Mouse (Mus musculus) liver, embryonic 13.5 days (tissue): ENCODE data around the gene Nnat. TPM values are rescaled to one million over a fixed set of nuclear protein-coding genes. Genes with fewer than 3 reads are reported as not detected.

Experiments used
- ATAC-seq: fragments of 200-750 bp; cut with Nextera tagmentation; 2 replicates; pipeline ENCODE4 v1.8.0; 2017; ENCODE audit warnings: low read depth, mild to moderate bottlenecking, moderate number of reproducible peaks, moderate library complexity
- DNase-seq: peaks from one replicate; pipeline ENCODE4 v3.0.0; 2022
- H3K27ac ChIP-seq: fragments of 300-500 bp; sonication (generic); 2 replicates; pipeline ENCODE4 v1.5.1; 2015; ENCODE audit warnings: moderate library complexity, mild to moderate bottlenecking, inconsistent platforms
- H3K27me3 ChIP-seq: fragments of 300-500 bp; sonication (generic); 2 replicates; pipeline ENCODE4 v1.6.1; 2015; ENCODE audit warnings: mild to moderate bottlenecking, inconsistent platforms
- H3K36me3 ChIP-seq: fragments of 300-500 bp; sonication (generic); 2 replicates; pipeline ENCODE4 v1.6.1; 2015; ENCODE audit warnings: mild to moderate bottlenecking, inconsistent platforms
- H3K4me1 ChIP-seq: fragments of 300-500 bp; sonication (generic); replicated peaks from 2 replicates; pipeline ENCODE4 v1.6.1; 2015; ENCODE audit warnings: inconsistent platforms
- H3K4me2 ChIP-seq: fragments of 300-500 bp; sonication (generic); 2 replicates; pipeline ENCODE4 v1.6.1; 2015; ENCODE audit warnings: inconsistent platforms, mild to moderate bottlenecking, moderate library complexity
- H3K4me3 ChIP-seq: fragments of 300-500 bp; sonication (generic); replicated peaks from 2 replicates; pipeline ENCODE4 v1.5.1; 2015; ENCODE audit warnings: mild to moderate bottlenecking, inconsistent platforms
- H3K9ac ChIP-seq: fragments of 300-500 bp; sonication (generic); 2 replicates; pipeline ENCODE4 v1.6.1; 2015; ENCODE audit warnings: mild to moderate bottlenecking, inconsistent platforms
- H3K9me3 ChIP-seq: fragments of 300-500 bp; sonication (generic); replicated peaks from 2 replicates; pipeline ENCODE4 v1.6.1; 2016; ENCODE audit warnings: inconsistent platforms
- WGBS: fragments of 180-500 bp; shearing (Covaris S2); methylation state at CpG from one replicate; pipeline ENCODE4 v1.1.7; 2015; ENCODE audit not compliant: insufficient replicate concordance; 5-methylcytosine and 5-hydroxymethylcytosine counted together
- polyA plus RNA-seq: library from polyadenylated mRNA; unstranded; fragments of >200 nt; fragmentation: Nextera tagmentation; extraction: Ambion mirVana; gene quantifications from 2 replicates; pipeline ENCODE4 v1.2.1, GENCODE M21; 2015

Nnat gene
- polyA plus RNA-seq: 34.5 and 35.9 TPM in 2 replicates

DNA sequence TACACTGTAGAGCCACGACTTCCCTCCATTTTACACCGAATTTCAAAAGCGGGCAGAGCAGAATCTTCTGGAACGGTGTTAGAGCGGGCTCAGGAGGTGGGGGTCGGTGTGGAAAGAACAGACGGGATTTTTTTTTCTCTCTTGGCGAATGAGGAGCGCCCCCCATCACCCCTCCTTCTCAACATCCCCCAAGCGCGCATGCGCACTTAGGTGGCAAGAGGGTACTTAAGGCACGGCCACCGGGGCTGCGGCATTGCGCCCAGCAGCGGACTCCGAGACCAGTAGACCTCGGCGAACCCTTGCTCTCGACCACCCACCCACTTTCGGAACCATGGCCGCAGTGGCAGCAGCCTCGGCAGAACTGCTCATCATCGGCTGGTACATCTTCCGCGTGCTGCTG lies at the start of gene Nnat:
Nnat (plus strand) TSS at position 221 of the 400 bp plus-strand sequence.
- ATAC-seq (no peak), DNase-seq (no peak)

DNA sequence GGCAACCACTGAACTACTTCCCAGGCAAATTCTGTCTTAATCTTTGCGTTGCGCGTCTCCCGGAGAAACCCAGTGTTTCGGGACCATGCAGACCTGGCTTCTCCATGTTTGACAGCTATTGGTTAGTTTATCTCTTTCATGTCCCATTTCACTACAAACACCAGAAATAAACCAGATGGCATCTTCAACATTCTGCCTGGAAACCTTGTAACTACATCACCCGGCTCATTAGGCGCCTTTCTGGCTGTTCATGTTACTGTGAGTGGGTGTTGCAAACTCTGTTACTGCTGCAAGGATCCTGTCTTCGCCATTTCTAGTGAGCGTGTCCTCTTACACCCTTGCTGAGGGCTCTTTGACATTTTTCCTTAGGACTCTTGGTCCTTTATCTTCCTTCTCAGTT lies 47.0 kb upstream of the Nnat start:
- H3K9ac ChIP-seq: no peak overlapping the region
- H3K36me3 ChIP-seq: no peaks in the 10 kb centered on the region
- H3K9me3 ChIP-seq: no peaks in the 10 kb centered on the region
- no peaks in the 10 kb centered on the region; the same call in 1 of the 2 replicates for H3K27me3 ChIP-seq
- peaks cover 7% of the 10 kb centered on the region; the same call in 1 of the 2 replicates for H3K4me1 ChIP-seq
- H3K27ac ChIP-seq: no peak overlapping the region
- WGBS: 80% methylated on average over 9 of the region's 9 CpGs
- ATAC-seq (no peak), DNase-seq (no peak)
- no peak overlapping the region for H3K4me3 ChIP-seq
- H3K4me2 ChIP-seq: no peak overlapping the region

More for the DNA sequence above, at the start of gene Nnat:
- Histone ChIP-seq H3K27ac (no peak within 1 kb of the TSS), H3K9ac (no peak within 1 kb of the TSS), H3K4me3 (peak within 1 kb of the TSS; percentile 35), H3K36me3 (peaks cover 33% of the 10 kb centered on the region), H3K4me2 (peak within 1 kb of the TSS; percentile 52), H3K9me3 (peaks cover 16% of the 10 kb centered on the region), H3K4me1 (peaks cover 17% of the 10 kb centered on the region), H3K27me3 (peaks cover 40% of the 10 kb centered on the region)
- 40% methylated on average over 27 of the region's 27 CpGs for WGBS

DNA sequence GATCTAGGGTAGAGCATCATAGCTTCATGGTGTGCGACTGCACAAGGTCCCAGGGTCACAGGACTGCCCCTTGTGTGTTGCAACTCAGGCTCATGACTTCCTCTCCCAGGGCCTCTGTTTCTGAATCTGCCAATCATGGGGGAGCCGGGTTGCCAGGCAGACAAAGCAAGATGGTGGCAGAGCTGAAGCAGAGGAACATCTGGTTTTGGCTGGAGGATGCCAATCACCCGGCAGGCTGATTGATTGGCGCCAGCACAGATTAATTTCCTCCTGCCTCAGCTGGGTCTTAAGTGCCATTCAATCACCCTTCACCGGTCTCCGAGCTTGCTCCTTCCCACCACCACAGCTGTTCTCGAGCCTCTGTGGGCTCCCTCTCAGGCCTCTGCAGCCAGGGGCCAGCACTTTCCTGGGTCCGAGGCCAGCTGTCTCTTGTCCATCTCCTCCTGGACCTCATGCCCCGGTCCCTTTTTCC lies 46.1 kb upstream of the Nnat start:
- Histone ChIP-seq H3K27ac (no peak overlapping the region), H3K4me3 (no peak overlapping the region), H3K27me3 (no peaks in the 10 kb centered on the region), H3K4me1 (peaks cover 7% of the 10 kb centered on the region; the same call in 1 of the 2 replicates), H3K9me3 (no peaks in the 10 kb centered on the region), H3K9ac (no peak overlapping the region), H3K4me2 (no peak overlapping the region), H3K36me3 (no peaks in the 10 kb centered on the region)
- ATAC-seq (peak; percentile 47), DNase-seq (no peak)
- 29% methylated on average over 9 of the region's 9 CpGs for WGBS

DNA sequence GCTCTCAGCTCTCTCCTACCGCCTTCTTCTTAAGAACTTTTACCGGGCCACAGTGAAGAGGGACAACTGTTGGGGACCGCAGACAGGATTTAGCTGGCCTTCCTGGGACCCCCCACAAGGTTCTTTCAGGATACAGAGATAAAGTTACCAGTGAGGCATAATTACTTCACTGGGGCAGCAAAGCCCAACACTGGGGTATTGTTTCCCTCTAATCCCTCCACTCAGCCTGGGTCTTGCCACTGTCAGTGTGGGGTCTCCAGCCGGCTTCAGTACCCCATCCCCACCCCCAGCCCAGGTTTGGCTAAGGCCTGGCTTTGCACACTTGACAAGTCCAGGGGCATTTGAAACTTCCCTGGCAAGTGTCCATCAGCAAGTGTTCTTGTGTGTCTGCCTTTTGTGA lies 45.5 kb upstream of the Nnat start:
- H3K4me3 ChIP-seq: no peak overlapping the region
- WGBS: 32% methylated on average over 4 of the region's 4 CpGs
- no peaks in the 10 kb centered on the region for H3K36me3 ChIP-seq
- ATAC-seq (no peak), DNase-seq (no peak)
- no peak overlapping the region for H3K27ac ChIP-seq
- H3K9me3 ChIP-seq: no peaks in the 10 kb centered on the region
- H3K4me2 ChIP-seq: no peak overlapping the region
- peaks cover 7% of the 10 kb centered on the region; the same call in 1 of the 2 replicates for H3K4me1 ChIP-seq
- H3K9ac ChIP-seq: no peak overlapping the region
- H3K27me3 ChIP-seq: no peaks in the 10 kb centered on the region

DNA sequence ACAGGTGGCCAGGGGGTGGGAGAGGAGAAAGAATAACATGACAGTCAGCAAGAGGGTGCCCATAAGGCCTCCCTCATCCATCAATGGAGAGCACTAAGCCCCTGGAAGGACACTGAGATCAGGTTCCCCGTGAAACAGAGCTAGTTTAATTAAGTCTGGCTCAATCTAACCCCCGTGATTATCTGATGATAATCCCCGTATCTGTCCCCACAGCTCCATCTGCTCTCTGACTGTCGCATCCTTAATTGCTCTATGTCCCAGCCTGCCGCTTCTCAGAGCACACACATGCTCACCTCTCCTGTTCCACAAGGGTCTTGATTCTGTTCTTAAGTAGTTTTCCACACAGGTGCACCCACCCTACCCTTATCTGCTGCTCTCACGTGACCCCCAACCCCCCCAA lies 42.4 kb upstream of the Nnat start:
- H3K27me3 ChIP-seq: no peaks in the 10 kb centered on the region
- WGBS: 41% methylated on average over 6 of the region's 6 CpGs
- no peak for ATAC-seq
- H3K4me3 ChIP-seq: no peak overlapping the region
- H3K4me2 ChIP-seq: no peak overlapping the region
- DNase-seq: no peak
- H3K4me1 ChIP-seq: peaks cover 3% of the 10 kb centered on the region; the same call in 1 of the 2 replicates
- H3K27ac ChIP-seq: no peak overlapping the region
- H3K36me3 ChIP-seq: no peaks in the 10 kb centered on the region
- no peak overlapping the region for H3K9ac ChIP-seq
- H3K9me3 ChIP-seq: no peaks in the 10 kb centered on the region

DNA sequence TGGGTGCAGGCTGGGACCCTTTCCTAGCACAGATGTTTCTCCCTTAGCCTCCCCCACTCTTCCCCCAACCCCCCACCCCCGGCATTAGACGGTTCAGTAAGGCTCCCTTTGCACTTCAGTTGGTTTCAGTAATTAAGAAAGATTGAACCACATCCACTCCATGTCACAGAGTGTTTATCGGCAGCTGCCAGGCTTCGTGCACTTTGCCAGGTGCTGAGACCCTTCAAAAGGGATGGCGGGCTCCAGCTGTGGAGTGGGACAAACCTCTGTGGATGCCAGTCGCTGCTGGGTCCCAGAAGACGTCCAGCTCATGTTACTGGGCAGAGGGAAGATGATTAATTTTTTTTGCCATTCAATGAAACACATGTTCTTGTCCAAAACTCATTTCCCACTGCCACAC lies 41.4 kb upstream of the Nnat start:
- no peak overlapping the region for H3K27ac ChIP-seq
- no peaks in the 10 kb centered on the region for H3K27me3 ChIP-seq
- no peaks in the 10 kb centered on the region for H3K9me3 ChIP-seq
- 61% methylated on average over 7 of the region's 7 CpGs for WGBS
- DNase-seq (no peak), ATAC-seq (no peak)
- H3K36me3 ChIP-seq: no peaks in the 10 kb centered on the region
- H3K4me2 ChIP-seq: no peak overlapping the region
- H3K4me3 ChIP-seq: no peak overlapping the region
- H3K4me1 ChIP-seq: peaks cover 3% of the 10 kb centered on the region; the same call in 1 of the 2 replicates
- H3K9ac ChIP-seq: no peak overlapping the region

DNA sequence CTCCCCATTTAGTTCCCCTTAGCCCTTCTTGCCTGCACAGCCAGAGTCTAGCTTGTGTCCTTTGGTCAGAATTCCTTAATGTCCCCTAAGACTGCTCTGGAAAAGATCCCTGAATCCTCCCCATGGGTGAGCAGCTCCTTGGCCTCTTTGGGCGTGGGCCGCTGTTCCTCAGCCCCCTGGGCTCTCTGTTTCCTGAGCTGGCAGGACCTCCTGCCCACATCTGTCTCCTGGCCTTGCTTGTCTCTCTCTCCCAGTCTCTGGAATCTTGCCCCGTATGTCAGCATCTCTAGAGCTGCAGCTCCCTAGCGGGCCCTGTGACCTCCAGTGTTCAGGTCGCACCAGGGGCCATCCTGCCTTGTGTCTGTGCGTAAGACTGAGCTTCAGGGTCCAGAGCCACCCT lies 40.4 kb upstream of the Nnat start:
- H3K36me3 ChIP-seq: no peaks in the 10 kb centered on the region
- no peaks in the 10 kb centered on the region for H3K4me1 ChIP-seq
- H3K9me3 ChIP-seq: no peaks in the 10 kb centered on the region
- H3K27me3 ChIP-seq: no peaks in the 10 kb centered on the region
- no peak overlapping the region for H3K4me2 ChIP-seq
- no peak overlapping the region for H3K4me3 ChIP-seq
- DNase-seq (no peak), ATAC-seq (no peak)
- 51% methylated on average over 6 of the region's 6 CpGs for WGBS
- no peak overlapping the region for H3K27ac ChIP-seq
- H3K9ac ChIP-seq: no peak overlapping the region

DNA sequence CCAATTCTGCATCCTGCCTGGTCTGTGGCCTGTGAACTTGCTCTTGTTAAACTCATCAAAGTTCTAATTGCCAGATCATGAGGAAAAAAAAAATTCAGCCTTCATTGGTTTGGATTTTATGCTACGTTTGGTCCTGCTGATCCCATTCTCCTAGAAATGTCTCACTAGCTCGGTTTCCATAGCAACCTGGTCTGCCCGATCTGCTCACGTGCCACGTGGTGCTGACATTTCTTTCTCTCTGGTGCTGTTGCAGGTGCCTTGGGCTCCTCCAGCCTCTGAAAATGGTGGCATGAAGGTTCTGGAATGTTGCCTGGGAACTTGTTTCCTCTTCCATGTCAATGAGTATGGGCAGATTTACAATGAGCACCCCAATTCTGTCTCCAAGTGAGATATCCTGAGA lies 39.4 kb upstream of the Nnat start:
- DNase-seq (no peak), ATAC-seq (no peak)
- no peak overlapping the region for H3K27ac ChIP-seq
- no peaks in the 10 kb centered on the region for H3K9me3 ChIP-seq
- no peaks in the 10 kb centered on the region for H3K36me3 ChIP-seq
- H3K4me1 ChIP-seq: no peaks in the 10 kb centered on the region
- H3K4me3 ChIP-seq: no peak overlapping the region
- no peak overlapping the region for H3K4me2 ChIP-seq
- 45% methylated on average over 5 of the region's 5 CpGs for WGBS
- H3K9ac ChIP-seq: no peak overlapping the region
- no peaks in the 10 kb centered on the region for H3K27me3 ChIP-seq

DNA sequence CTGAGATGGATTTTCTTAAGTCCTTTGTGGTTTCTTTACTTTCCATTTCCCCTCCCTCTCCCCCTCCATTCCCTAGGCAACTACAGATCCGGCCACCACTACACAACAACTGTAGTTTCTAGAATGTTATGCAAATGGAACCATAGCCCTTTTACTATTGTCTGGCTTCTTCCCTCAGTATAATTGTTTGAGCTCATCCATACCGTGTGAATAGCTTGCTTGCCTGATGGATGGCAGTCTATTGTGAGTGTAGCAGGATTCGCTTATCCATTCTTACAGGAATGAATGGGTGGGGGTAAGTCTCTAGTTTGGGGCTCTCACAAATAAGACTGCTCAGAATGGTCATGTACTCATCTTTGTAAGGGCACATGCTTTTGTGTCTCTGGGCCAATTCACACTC lies 37.3 kb upstream of the Nnat start:
- no peak overlapping the region for H3K4me3 ChIP-seq
- no peaks in the 10 kb centered on the region for H3K4me1 ChIP-seq
- ATAC-seq: no peak
- no peak overlapping the region for H3K27ac ChIP-seq
- no peak overlapping the region for H3K4me2 ChIP-seq
- no peaks in the 10 kb centered on the region for H3K36me3 ChIP-seq
- no peak for DNase-seq
- WGBS: 55% methylated on average over 3 of the region's 3 CpGs
- H3K27me3 ChIP-seq: no peaks in the 10 kb centered on the region
- no peaks in the 10 kb centered on the region for H3K9me3 ChIP-seq
- no peak overlapping the region for H3K9ac ChIP-seq

DNA sequence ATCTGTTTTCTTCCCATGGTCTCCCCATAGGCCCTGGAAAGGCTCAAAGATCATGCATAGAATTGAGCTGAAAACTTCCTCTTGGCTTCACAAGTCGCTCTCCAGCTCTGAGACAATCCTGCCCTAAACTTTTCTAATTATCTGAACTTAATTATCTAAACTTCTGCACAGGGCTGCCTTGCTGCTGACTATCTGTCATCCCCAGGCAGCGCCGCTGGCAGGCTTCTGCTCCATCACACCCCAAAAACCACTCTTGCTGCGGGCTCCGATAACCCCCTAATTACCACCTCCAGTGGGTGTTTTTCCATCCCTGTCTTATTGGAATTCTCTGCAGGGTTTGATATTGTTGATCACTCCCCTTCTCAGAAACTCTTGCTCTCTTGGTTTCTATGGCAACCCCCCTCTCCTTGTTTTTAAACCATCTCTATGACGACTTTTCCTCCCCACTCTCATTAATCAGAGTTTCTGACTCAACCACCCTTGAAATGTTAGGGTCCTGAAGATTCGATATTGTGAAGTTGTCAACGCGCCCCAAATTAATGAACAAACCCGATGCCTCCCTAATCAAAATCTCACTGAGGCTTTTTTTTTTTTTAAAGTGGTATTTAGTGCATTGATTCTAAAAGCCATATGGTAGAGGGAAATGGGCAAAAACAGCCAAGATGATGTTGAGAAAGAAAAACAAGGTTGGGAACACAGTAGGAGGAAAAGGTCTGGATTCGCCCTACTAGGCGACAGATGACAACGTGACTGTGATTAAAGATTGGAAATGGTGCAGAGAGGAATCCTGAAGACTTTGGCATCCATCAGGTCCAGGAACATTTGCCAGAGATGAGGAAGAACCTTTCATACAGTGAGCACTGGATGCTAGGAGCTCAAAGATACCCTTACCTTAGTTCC lies 29.6 kb upstream of the Nnat start:
- Histone ChIP-seq H3K4me1 (no peaks in the 10 kb centered on the region), H3K9me3 (no peaks in the 10 kb centered on the region), H3K36me3 (no peaks in the 10 kb centered on the region), H3K4me3 (no peak overlapping the region), H3K27ac (no peak overlapping the region), H3K9ac (no peak overlapping the region), H3K4me2 (no peak overlapping the region), H3K27me3 (0 out of 2 replicates have a peak, but pooled peaks cover 4% of the 10 kb centered on the region)
- no peak for DNase-seq
- 58% methylated on average over 13 of the region's 13 CpGs for WGBS
- ATAC-seq: 0 out of 2 replicates have a peak, but pooled peaks have one; percentile 12

DNA sequence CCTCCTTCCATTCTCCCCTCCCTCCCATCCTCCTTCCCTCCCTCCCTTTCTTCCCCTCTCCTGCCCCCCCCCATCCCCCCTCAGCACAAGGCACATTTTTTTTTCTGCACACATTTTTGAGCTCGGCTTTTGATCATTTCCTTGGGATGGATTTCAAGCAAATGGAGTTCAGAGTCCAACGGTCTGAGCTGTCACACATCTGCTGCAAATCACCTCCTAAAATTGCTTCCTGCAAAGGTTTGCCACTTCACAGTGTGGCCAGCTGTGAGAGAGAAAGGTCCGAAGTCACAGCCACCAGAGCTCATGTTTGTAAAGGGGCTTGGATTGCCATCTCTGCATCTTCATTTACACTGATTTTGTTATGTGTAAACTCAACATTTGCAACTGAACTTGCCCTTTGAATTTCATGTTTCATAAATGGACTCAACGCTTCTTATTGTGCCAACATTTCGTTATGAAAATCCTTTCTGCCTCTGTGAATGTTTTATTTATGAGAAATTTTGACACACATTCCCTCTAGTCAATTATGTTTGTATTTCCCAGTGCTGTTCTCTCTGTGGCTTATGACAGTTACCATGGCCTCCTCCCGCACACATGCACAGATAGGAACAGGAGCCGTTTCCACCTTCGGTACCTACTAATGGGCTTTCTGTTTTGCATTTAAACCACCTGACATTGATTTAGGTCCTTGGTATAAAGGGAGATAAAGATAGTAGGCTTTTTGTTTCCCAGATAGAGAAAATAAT lies 28.0 kb upstream of the Nnat start:
- Histone ChIP-seq H3K9me3 (no peaks in the 10 kb centered on the region), H3K4me2 (no peak overlapping the region), H3K9ac (no peak overlapping the region), H3K27me3 (0 out of 2 replicates have a peak, but pooled peaks cover 4% of the 10 kb centered on the region), H3K4me3 (no peak overlapping the region), H3K27ac (no peak overlapping the region), H3K4me1 (no peaks in the 10 kb centered on the region), H3K36me3 (no peaks in the 10 kb centered on the region)
- no peak for DNase-seq
- no peak for ATAC-seq
- WGBS: 54% methylated on average over 8 of the region's 8 CpGs
